Mouse (Mus musculus) stomach, postnatal 0 days (tissue): ENCODE results near the gene Itga6. TPM values are rescaled to one million over a fixed set of nuclear protein-coding genes. Genes with fewer than 3 reads are reported as not detected.
A peak's percentile ranks its signal among the peaks of the same experiment; 100 is the strongest.

Source experiments
- ATAC-seq: fragments of 200-750 bp; cut with Nextera tagmentation; 2 replicates; pipeline ENCODE4 v1.8.0; 2017; ENCODE audit not compliant: low FRiP score, low TSS enrichment
- DNase-seq: peaks from one replicate; pipeline ENCODE4 v3.0.0-alpha.2; 2016; ENCODE audit warnings: low spot score
- H3K27ac ChIP-seq: fragments of 300-500 bp; sonication (generic); replicated peaks from 2 replicates; pipeline ENCODE4 v1.5.1; 2014; ENCODE audit warnings: mild to moderate bottlenecking, control low read depth
- H3K27me3 ChIP-seq: fragments of 300-500 bp; sonication (generic); 2 replicates; pipeline ENCODE4 v1.6.1; 2014; ENCODE audit warnings: low read length; ENCODE audit not compliant: control insufficient read depth, insufficient read depth
- H3K36me3 ChIP-seq: fragments of 300-500 bp; sonication (generic); 2 replicates; pipeline ENCODE4 v1.6.1; 2014; ENCODE audit warnings: low read length, mixed read lengths; ENCODE audit not compliant: control insufficient read depth, insufficient read depth
- H3K4me1 ChIP-seq: fragments of 300-500 bp; sonication (generic); replicated peaks from 2 replicates; pipeline ENCODE4 v1.6.1; 2014; ENCODE audit warnings: antibody characterized with exemption; ENCODE audit not compliant: control insufficient read depth, insufficient read depth
- H3K4me2 ChIP-seq: fragments of 300-500 bp; sonication (generic); replicated peaks from 2 replicates; pipeline ENCODE4 v1.6.1; 2014; ENCODE audit warnings: low read depth, mild to moderate bottlenecking, control low read depth, moderate library complexity
- H3K4me3 ChIP-seq: fragments of 300-500 bp; sonication (generic); 2 replicates; pipeline ENCODE4 v1.5.1; 2014; ENCODE audit warnings: low read depth, low read length, control low read depth
- H3K9ac ChIP-seq: fragments of 300-500 bp; sonication (generic); 2 replicates; pipeline ENCODE4 v1.6.1; 2014; ENCODE audit warnings: mild to moderate bottlenecking, low read length, control low read depth, mixed read lengths
- H3K9me3 ChIP-seq: fragments of 300-500 bp; sonication (generic); 2 replicates; pipeline ENCODE4 v1.6.1; 2016; ENCODE audit warnings: low read length; ENCODE audit not compliant: control insufficient read depth
- CTCF ChIP-seq: IDR thresholded peaks from 2 replicates; pipeline ENCODE4 v1.5.1; 2016; ENCODE audit warnings: antibody characterized with exemption, low read depth, mild to moderate bottlenecking, moderate library complexity
- EP300 ChIP-seq: optimal IDR thresholded peaks from 2 replicates; pipeline ENCODE3; 2016; ENCODE audit warnings: antibody characterized with exemption
- WGBS: fragments of 180-500 bp; shearing (Covaris S2); extraction: QIAGEN DNeasy Blood & Tissue Kit; methylation state at CpG from one replicate; pipeline ENCODE4 v1.1.7; 2014; 5-methylcytosine and 5-hydroxymethylcytosine counted together
- polyA plus RNA-seq: library from polyadenylated mRNA; unstranded; fragments of >200 nt; fragmentation: Nextera tagmentation; extraction: Ambion mirVana; gene quantifications from 2 replicates; pipeline ENCODE4 v1.2.1, GENCODE M21; 2015

Itga6 gene
- polyA plus RNA-seq, 1 experiment from 2014 or later = 51.9 TPM

GRCm38 (mm10) chr2:71735541-71736159, 9.8 kb upstream of the Itga6 start:
- H3K27ac ChIP-seq = no peak overlapping the region
- ATAC-seq (no peak), DNase-seq (no peak)
- H3K9ac ChIP-seq = no peak overlapping the region
- 87% methylated on average over 17 of the region's 17 CpGs for WGBS
- no peak overlapping the region for H3K4me3 ChIP-seq
- H3K36me3 ChIP-seq = no peaks in the 10 kb centered on the region
- no peaks in the 10 kb centered on the region for H3K27me3 ChIP-seq
- no peak overlapping the region for H3K4me2 ChIP-seq
- H3K4me1 ChIP-seq = 0 out of 2 replicates have a peak, but pooled peaks cover 3% of the 10 kb centered on the region
- H3K9me3 ChIP-seq = no peaks in the 10 kb centered on the region
- TF ChIP-seq CTCF (no peak), EP300 (no peak)

- DNase-seq = no peak
- WGBS = 92% methylated on average over 2 of the region's 2 CpGs
- no peak overlapping the region for H3K27ac ChIP-seq
- 0 out of 2 replicates have a peak, but pooled peaks cover 3% of the 10 kb centered on the region for H3K4me1 ChIP-seq
- H3K27me3 ChIP-seq = no peaks in the 10 kb centered on the region
- H3K9ac ChIP-seq = no peak overlapping the region
- ATAC-seq = no peak
- TF ChIP-seq CTCF = peak; percentile 47
- no peak for TF ChIP-seq EP300
- H3K4me3 ChIP-seq = no peak overlapping the region
- no peaks in the 10 kb centered on the region for H3K36me3 ChIP-seq
- H3K9me3 ChIP-seq = no peaks in the 10 kb centered on the region
- no peak overlapping the region for H3K4me2 ChIP-seq
Observed at GRCm38 (mm10) chr2:71736213-71736612, 9.2 kb upstream of the Itga6 start.

- Histone ChIP-seq H3K4me2 (no peak overlapping the region; the same call in 1 of the 2 replicates), H3K4me3 (no peak overlapping the region), H3K4me1 (0 out of 2 replicates have a peak, but pooled peaks cover 3% of the 10 kb centered on the region), H3K9ac (no peak overlapping the region), H3K9me3 (no peaks in the 10 kb centered on the region), H3K27ac (peak overlapping the region; percentile 80), H3K27me3 (no peaks in the 10 kb centered on the region), H3K36me3 (no peaks in the 10 kb centered on the region)
- DNase-seq (peak; percentile 65), ATAC-seq (peak; percentile 92)
- TF ChIP-seq EP300 (no peak), CTCF (no peak)
- 28% methylated on average over 9 of the region's 9 CpGs for WGBS
Observed at GRCm38 (mm10) chr2:71739173-71739860, 6.1 kb upstream of the Itga6 start.

- Histone ChIP-seq H3K9me3 (no peaks in the 10 kb centered on the region), H3K27ac (no peak overlapping the region), H3K36me3 (no peaks in the 10 kb centered on the region), H3K9ac (no peak overlapping the region), H3K4me1 (0 out of 2 replicates have a peak, but pooled peaks cover 7% of the 10 kb centered on the region), H3K4me2 (no peak overlapping the region), H3K27me3 (no peaks in the 10 kb centered on the region), H3K4me3 (no peak overlapping the region)
- ATAC-seq = no peak
- DNase-seq = no peak
- WGBS = 50% methylated on average over 4 of the region's 4 CpGs
- TF ChIP-seq CTCF (no peak), EP300 (no peak)
Observed at GRCm38 (mm10) chr2:71742557-71742956, 2.9 kb upstream of the Itga6 start.

GRCm38 (mm10) chr2:71743377-71743776, 2.0 kb upstream of the Itga6 start:
- Histone ChIP-seq H3K9me3 (no peaks in the 10 kb centered on the region), H3K4me1 (0 out of 2 replicates have a peak, but pooled peaks cover 7% of the 10 kb centered on the region), H3K27me3 (no peaks in the 10 kb centered on the region), H3K4me3 (no peak overlapping the region), H3K4me2 (no peak overlapping the region), H3K27ac (no peak overlapping the region), H3K36me3 (no peaks in the 10 kb centered on the region), H3K9ac (no peak overlapping the region)
- DNase-seq (no peak), ATAC-seq (no peak)
- no peak for TF ChIP-seq CTCF
- TF ChIP-seq EP300 = no peak
- WGBS = 61% methylated on average over 7 of the region's 7 CpGs

GRCm38 (mm10) chr2:71744320-71744719, 1.1 kb upstream of the Itga6 start:
- 33% methylated on average over 9 of the region's 9 CpGs for WGBS
- H3K9ac ChIP-seq = no peak overlapping the region
- 0 out of 2 replicates have a peak, but pooled peaks cover 7% of the 10 kb centered on the region for H3K4me1 ChIP-seq
- H3K27me3 ChIP-seq = no peaks in the 10 kb centered on the region
- H3K36me3 ChIP-seq = no peaks in the 10 kb centered on the region
- H3K9me3 ChIP-seq = no peaks in the 10 kb centered on the region
- H3K4me2 ChIP-seq = no peak overlapping the region
- H3K4me3 ChIP-seq = no peak overlapping the region
- ATAC-seq (no peak), DNase-seq (no peak)
- TF ChIP-seq EP300 (no peak), CTCF (no peak)
- 0 out of 2 replicates have a peak overlapping the region, but pooled peaks have one; percentile 13 for H3K27ac ChIP-seq
